Mouse (Mus musculus) hindbrain, embryonic 12.5 days (tissue): ENCODE measurements around the gene Pskh1. TPM values are rescaled to one million over a fixed set of nuclear protein-coding genes. Genes with fewer than 3 reads are reported as not detected.

ENCODE experiments used
- ATAC-seq: fragments of 200-750 bp; cut with Nextera tagmentation; 2 replicates; pipeline ENCODE4 v1.8.0; 2017; ENCODE audit warnings: moderate TSS enrichment; ENCODE audit not compliant: low FRiP score
- H3K27ac ChIP-seq: fragments of 300-500 bp; sonication (generic); 2 replicates; pipeline ENCODE4 v1.5.1; 2016; ENCODE audit warnings: mild to moderate bottlenecking
- H3K27me3 ChIP-seq: fragments of 300-500 bp; sonication (generic); 2 replicates; pipeline ENCODE4 v1.6.1; 2016; ENCODE audit warnings: mild to moderate bottlenecking
- H3K36me3 ChIP-seq: fragments of 300-500 bp; sonication (generic); 2 replicates; pipeline ENCODE4 v1.6.1; 2016; ENCODE audit warnings: mild to moderate bottlenecking
- H3K4me1 ChIP-seq: fragments of 300-500 bp; sonication (generic); 2 replicates; pipeline ENCODE4 v1.6.1; 2016
- H3K4me2 ChIP-seq: fragments of 300-500 bp; sonication (generic); replicated peaks from 2 replicates; pipeline ENCODE4 v1.6.1; 2016; ENCODE audit warnings: mild to moderate bottlenecking
- H3K4me3 ChIP-seq: fragments of 300-500 bp; sonication (generic); 2 replicates; pipeline ENCODE4 v1.5.1; 2016; ENCODE audit warnings: mild to moderate bottlenecking
- H3K9ac ChIP-seq: fragments of 300-500 bp; sonication (generic); 2 replicates; pipeline ENCODE4 v1.6.1; 2016; ENCODE audit warnings: mild to moderate bottlenecking, moderate library complexity
- H3K9me3 ChIP-seq: fragments of 300-500 bp; sonication (generic); replicated peaks from 2 replicates; pipeline ENCODE4 v1.6.1; 2016; ENCODE audit warnings: mild to moderate bottlenecking
- WGBS: fragments of 180-500 bp; shearing (Covaris S2); methylation state at CpG from one replicate; pipeline ENCODE4 v1.1.7; 2016; 5-methylcytosine and 5-hydroxymethylcytosine counted together
- polyA plus RNA-seq: library from polyadenylated mRNA; unstranded; fragments of >200 nt; fragmentation: Nextera tagmentation; extraction: Ambion mirVana; gene quantifications from 2 replicates; pipeline ENCODE4 v1.2.1, GENCODE M21; 2016

Gene Pskh1
- polyA plus RNA-seq, 1 experiment from 2014 or later: 22.4 TPM

DNA sequence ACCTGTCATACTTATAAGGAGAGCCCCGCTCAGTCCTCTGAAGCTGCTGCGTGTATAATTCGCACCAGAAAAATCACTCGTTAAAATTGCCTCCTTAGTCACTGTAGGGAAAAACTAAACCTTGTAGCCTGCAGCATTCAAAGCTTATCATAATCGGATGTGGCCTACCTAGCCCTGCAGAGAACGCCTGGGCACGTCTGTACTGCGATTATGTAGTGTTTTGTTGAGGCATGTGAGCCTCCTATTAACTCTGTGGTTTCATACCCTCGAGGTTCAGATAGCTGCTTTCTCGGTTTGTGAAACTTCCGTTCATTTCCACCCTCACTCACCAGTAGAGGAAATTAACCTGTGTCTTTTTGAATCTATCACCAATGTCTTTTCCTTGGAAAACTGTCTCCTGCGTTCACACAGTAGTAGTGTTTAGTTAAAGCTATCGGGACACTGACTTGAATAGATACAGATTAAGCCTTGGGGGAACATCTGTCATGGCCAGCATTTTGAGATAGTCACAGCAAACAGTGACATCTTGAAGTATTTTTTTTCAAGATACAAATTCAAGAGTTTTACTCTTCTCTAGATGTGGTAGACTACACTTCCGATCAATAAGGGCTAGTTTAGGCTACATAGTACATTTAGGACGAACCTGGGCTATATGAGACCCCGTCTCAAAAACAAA is 838 bp downstream of the Pskh1 start:
- H3K27ac ChIP-seq: peak overlapping the region; percentile 89
- 43% methylated on average over 16 of the region's 16 CpGs for WGBS
- peak overlapping the region; percentile 97 for H3K4me3 ChIP-seq
- no peaks in the 10 kb centered on the region for H3K9me3 ChIP-seq
- H3K9ac ChIP-seq: peak overlapping the region; percentile 99
- H3K27me3 ChIP-seq: no peaks in the 10 kb centered on the region
- H3K4me1 ChIP-seq: peaks cover 7% of the 10 kb centered on the region
- H3K4me2 ChIP-seq: peak overlapping the region; percentile 86
- H3K36me3 ChIP-seq: no peaks in the 10 kb centered on the region
- ATAC-seq: no peak; the same call in 1 of the 2 replicates

DNA sequence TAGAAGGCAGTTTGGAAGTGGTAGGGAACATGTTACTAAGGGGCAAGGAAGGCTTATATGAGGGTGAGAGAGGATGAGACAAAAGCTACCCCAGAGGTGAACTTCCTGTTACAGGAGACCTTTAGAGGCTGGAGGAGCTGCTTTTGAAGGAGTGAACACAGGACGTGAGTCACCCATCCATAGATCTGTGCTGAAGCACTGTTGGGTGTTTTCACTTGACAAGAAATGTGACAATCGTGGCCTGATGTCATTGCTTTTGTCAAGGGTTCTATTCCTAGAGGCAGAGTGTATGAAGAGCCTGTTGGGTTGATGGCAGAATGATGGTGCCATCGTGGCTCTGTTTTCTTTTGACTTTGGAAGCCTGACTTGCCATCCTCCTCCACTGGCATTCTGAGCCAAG is 19.1 kb downstream of the Pskh1 start:
- no peak for ATAC-seq
- Histone ChIP-seq H3K9ac (no peak overlapping the region), H3K4me3 (no peak overlapping the region), H3K4me2 (no peak overlapping the region), H3K9me3 (no peaks in the 10 kb centered on the region), H3K27ac (no peak overlapping the region), H3K4me1 (no peaks in the 10 kb centered on the region), H3K36me3 (peaks cover 10% of the 10 kb centered on the region), H3K27me3 (no peaks in the 10 kb centered on the region)
- WGBS: 86% methylated on average over 3 of the region's 3 CpGs

- Histone ChIP-seq H3K27ac (no peak overlapping the region), H3K4me1 (0 out of 2 replicates have a peak, but pooled peaks cover 3% of the 10 kb centered on the region), H3K9me3 (no peaks in the 10 kb centered on the region), H3K4me2 (no peak overlapping the region), H3K27me3 (no peaks in the 10 kb centered on the region), H3K9ac (peak overlapping the region; percentile 38; the same call in 1 of the 2 replicates), H3K4me3 (no peak overlapping the region), H3K36me3 (peaks cover 9% of the 10 kb centered on the region; the same call in 1 of the 2 replicates)
- ATAC-seq: no peak
- 79% methylated on average over 3 of the region's 3 CpGs for WGBS
Measured at GRCm38 (mm10) chr8:105925123-105925522, 24.9 kb downstream of the Pskh1 start.

GRCm38 (mm10) chr8:105930602-105931001 is 30.4 kb downstream of the Pskh1 start:
- Histone ChIP-seq H3K4me3 (no peak overlapping the region), H3K27ac (peak overlapping the region; percentile 53), H3K4me1 (peaks cover 10% of the 10 kb centered on the region; the same call in 1 of the 2 replicates), H3K9ac (peak overlapping the region; percentile 28; the same call in 1 of the 2 replicates), H3K36me3 (peaks cover 21% of the 10 kb centered on the region; the same call in 1 of the 2 replicates), H3K4me2 (no peak overlapping the region), H3K9me3 (no peaks in the 10 kb centered on the region), H3K27me3 (no peaks in the 10 kb centered on the region)
- WGBS: 10% methylated on average over 8 of the region's 8 CpGs
- peak; percentile 80 for ATAC-seq

- Histone ChIP-seq H3K27ac (no peak overlapping the region), H3K4me1 (peaks cover 15% of the 10 kb centered on the region), H3K4me3 (no peak overlapping the region), H3K4me2 (no peak overlapping the region), H3K36me3 (peaks cover 21% of the 10 kb centered on the region; the same call in 1 of the 2 replicates), H3K27me3 (no peaks in the 10 kb centered on the region), H3K9me3 (no peaks in the 10 kb centered on the region), H3K9ac (no peak overlapping the region)
- WGBS: 97% methylated on average over 3 of the region's 3 CpGs
- ATAC-seq: 0 out of 2 replicates have a peak, but pooled peaks have one; percentile 3
Measured at GRCm38 (mm10) chr8:105931271-105931670, 31.0 kb downstream of the Pskh1 start.

DNA sequence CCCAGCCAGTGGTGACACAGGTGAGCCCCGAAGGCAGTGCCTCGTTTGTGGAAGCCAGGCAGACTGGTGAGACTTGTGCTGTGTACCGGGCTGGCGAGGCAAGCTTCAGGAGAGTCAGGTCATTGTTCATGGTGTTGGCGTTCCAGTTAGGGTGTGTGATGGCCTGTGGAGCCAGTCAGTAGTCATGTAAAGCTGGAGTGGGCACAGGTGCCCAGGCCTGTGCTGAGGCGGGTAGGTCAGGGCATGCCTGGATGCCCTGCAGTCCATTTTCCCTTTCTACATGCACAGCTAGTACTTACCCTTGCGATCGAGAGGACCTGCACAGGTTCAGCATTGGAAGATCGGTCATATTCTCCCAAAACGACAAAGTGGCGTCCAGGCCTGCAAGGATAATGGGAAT is 32.3 kb downstream of the Pskh1 start:
- Histone ChIP-seq H3K36me3 (peaks cover 21% of the 10 kb centered on the region; the same call in 1 of the 2 replicates), H3K4me2 (no peak overlapping the region), H3K27me3 (no peaks in the 10 kb centered on the region), H3K9me3 (no peaks in the 10 kb centered on the region), H3K4me3 (no peak overlapping the region), H3K27ac (no peak overlapping the region), H3K9ac (no peak overlapping the region), H3K4me1 (peaks cover 18% of the 10 kb centered on the region)
- ATAC-seq: no peak
- 92% methylated on average over 11 of the region's 11 CpGs for WGBS

GRCm38 (mm10) chr8:105933762-105934161 is 33.5 kb downstream of the Pskh1 start, which contains the start of gene Ctrl:
Gene Ctrl (minus strand): TSS chr8:105933862.
- H3K4me3 ChIP-seq: no peak within 1 kb of the TSS
- no peak within 1 kb of the TSS for H3K9ac ChIP-seq
- peaks cover 25% of the 10 kb centered on the region for H3K4me1 ChIP-seq
- H3K4me2 ChIP-seq: no peak within 1 kb of the TSS
- no peak for ATAC-seq
- WGBS: 84% methylated on average over 2 of the region's 2 CpGs
- H3K36me3 ChIP-seq: peaks cover 21% of the 10 kb centered on the region; the same call in 1 of the 2 replicates
- H3K9me3 ChIP-seq: no peaks in the 10 kb centered on the region
- no peak within 1 kb of the TSS for H3K27ac ChIP-seq
- H3K27me3 ChIP-seq: no peaks in the 10 kb centered on the region

- Histone ChIP-seq H3K4me1 (peaks cover 25% of the 10 kb centered on the region), H3K27ac (no peak overlapping the region), H3K9me3 (no peaks in the 10 kb centered on the region), H3K4me2 (no peak overlapping the region), H3K4me3 (no peak overlapping the region), H3K36me3 (peaks cover 13% of the 10 kb centered on the region; the same call in 1 of the 2 replicates), H3K9ac (no peak overlapping the region), H3K27me3 (no peaks in the 10 kb centered on the region)
- no peak for ATAC-seq
- WGBS: 83% methylated on average over 6 of the region's 6 CpGs
Measured at GRCm38 (mm10) chr8:105935105-105935504, 34.9 kb downstream of the Pskh1 start.

- Histone ChIP-seq H3K4me2 (peak overlapping the region; percentile 91), H3K9me3 (no peaks in the 10 kb centered on the region), H3K9ac (peak overlapping the region; percentile 76), H3K36me3 (peaks cover 10% of the 10 kb centered on the region; the same call in 1 of the 2 replicates), H3K4me1 (peaks cover 20% of the 10 kb centered on the region), H3K4me3 (peak overlapping the region; percentile 68), H3K27ac (peak overlapping the region; percentile 92; the same call in 1 of the 2 replicates), H3K27me3 (no peaks in the 10 kb centered on the region)
- 34% methylated on average over 7 of the region's 7 CpGs for WGBS
- ATAC-seq: no peak
Measured at GRCm38 (mm10) chr8:105935863-105936603, 35.8 kb downstream of the Pskh1 start.

DNA sequence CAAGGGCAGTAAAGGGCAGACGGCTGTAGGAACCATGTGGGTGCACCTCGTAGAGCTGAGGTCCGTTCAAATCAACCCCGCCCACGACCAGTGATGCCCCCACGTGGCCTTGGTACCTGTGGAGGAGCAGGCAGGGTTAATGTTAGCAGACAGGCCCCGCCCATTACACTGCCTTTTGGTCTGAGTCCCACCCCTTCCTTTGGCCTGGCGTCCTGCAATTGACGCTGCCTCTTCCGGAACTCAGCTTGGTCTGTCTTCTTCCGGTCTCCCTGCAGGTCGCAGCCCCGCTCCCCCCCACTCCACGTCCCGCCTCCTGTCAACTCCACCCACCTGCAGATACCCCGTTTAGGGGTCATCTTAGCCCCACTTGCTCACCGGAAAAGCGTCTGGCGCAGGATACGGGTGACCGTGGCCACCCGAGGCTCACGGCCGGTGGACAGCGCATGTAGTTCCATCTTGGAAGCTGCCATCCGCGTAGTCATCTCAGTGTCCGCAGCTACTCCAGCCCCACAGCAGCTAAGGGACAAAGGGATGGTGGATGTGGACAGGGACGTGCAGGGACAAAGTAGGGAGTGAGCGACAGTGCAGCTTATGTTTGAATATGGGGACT is 36.7 kb downstream of the Pskh1 start:
- 1% methylated on average over 30 of the region's 30 CpGs for WGBS
- no peaks in the 10 kb centered on the region for H3K27me3 ChIP-seq
- peaks cover 5% of the 10 kb centered on the region; the same call in 1 of the 2 replicates for H3K36me3 ChIP-seq
- H3K4me1 ChIP-seq: peaks cover 20% of the 10 kb centered on the region
- peak overlapping the region; percentile 76 for H3K9ac ChIP-seq
- peak overlapping the region; percentile 91 for H3K4me2 ChIP-seq
- H3K4me3 ChIP-seq: peak overlapping the region; percentile 68
- ATAC-seq: peak; percentile 89
- H3K27ac ChIP-seq: peak overlapping the region; percentile 92
- no peaks in the 10 kb centered on the region for H3K9me3 ChIP-seq

- peak overlapping the region; percentile 91 for H3K4me2 ChIP-seq
- peaks cover 20% of the 10 kb centered on the region for H3K4me1 ChIP-seq
- peak; percentile 43 for ATAC-seq
- no peaks in the 10 kb centered on the region for H3K9me3 ChIP-seq
- peak overlapping the region; percentile 76 for H3K9ac ChIP-seq
- 3% methylated on average over 33 of the region's 33 CpGs for whole genome bisulfite sequencing
- H3K36me3 ChIP-seq: no peaks in the 10 kb centered on the region
- H3K4me3 ChIP-seq: peak overlapping the region; percentile 68
- H3K27ac ChIP-seq: peak overlapping the region; percentile 92
- H3K27me3 ChIP-seq: no peaks in the 10 kb centered on the region
Measured at GRCm38 (mm10) chr8:105937496-105938305, 37.5 kb downstream of the Pskh1 start.
